Mouse (Mus musculus) MEL (cell line): ENCODE data around the gene Nutf2. TPM values are rescaled to one million over a fixed set of nuclear protein-coding genes. Genes with fewer than 3 reads are reported as not detected.

ENCODE experiments used
- DNase-seq: peaks from one replicate; pipeline ENCODE4 v3.0.0; 2011; ENCODE audit warnings: low read depth, low spot score
- H3K27ac ChIP-seq: 2 replicates; pipeline ENCODE4 v1.5.1; 2012; ENCODE audit warnings: low read depth, mild to moderate bottlenecking, control low read depth, low read length, moderate library complexity; ENCODE audit not compliant: control insufficient read depth
- H3K27me3 ChIP-seq, 2 experiments: fragments of 150-350 bp in 1 of 2; sonication (generic) in 1 of 2; 2 replicates each; pipeline ENCODE4 v1.6.1; 2012; ENCODE audit warnings: low read length in 2 of 2, mild to moderate bottlenecking in 2 of 2, improper control_type of control experiment in 1 of 2, moderate library complexity in 1 of 2; ENCODE audit not compliant: insufficient read depth in 2 of 2, control insufficient read depth in 1 of 2
- H3K36me3 ChIP-seq, 2 experiments: 2 replicates each; pipeline ENCODE4 v1.6.1; 2012 to 2014; ENCODE audit warnings: low read length in 2 of 2, improper control_type of control experiment in 1 of 2, inconsistent platforms in 1 of 2, mild to moderate bottlenecking in 1 of 2; ENCODE audit not compliant: insufficient read depth in 2 of 2, control insufficient read depth in 1 of 2
- H3K4me1 ChIP-seq, 2 experiments: fragments of 150-350 bp in 1 of 2; sonication (generic) in 1 of 2; 2 replicates each; pipeline ENCODE4 v1.6.1; 2012; ENCODE audit warnings: low read length in 2 of 2, improper control_type of control experiment in 1 of 2, mild to moderate bottlenecking in 1 of 2; ENCODE audit not compliant: insufficient read depth in 2 of 2, control insufficient read depth in 1 of 2
- H3K4me3 ChIP-seq, 2 experiments: fragments of 150-350 bp in 1 of 2; sonication (generic) in 1 of 2; 2 replicates each; pipeline ENCODE4 v1.5.1; 2012; ENCODE audit warnings: low read depth in 2 of 2, low read length in 2 of 2, mild to moderate bottlenecking in 2 of 2, moderate library complexity in 2 of 2, control low read depth in 1 of 2, improper control_type of control experiment in 1 of 2; ENCODE audit not compliant: control insufficient read depth in 1 of 2, insufficient read depth in 1 of 2
- H3K79me2 ChIP-seq: 2 replicates; pipeline ENCODE4 v1.6.1; 2012; ENCODE audit warnings: mild to moderate bottlenecking, low read length, moderate library complexity; ENCODE audit not compliant: control insufficient read depth, poor library complexity, insufficient read depth
- H3K9ac ChIP-seq: 2 replicates; pipeline ENCODE4 v1.6.1; 2012; ENCODE audit warnings: low read depth, mild to moderate bottlenecking, control low read depth, low read length, moderate library complexity; ENCODE audit not compliant: control insufficient read depth, poor library complexity, severe bottlenecking
- H3K9me3 ChIP-seq: fragments of 150-350 bp; sonication (generic); replicated peaks from 2 replicates; pipeline ENCODE4 v1.6.1; 2012; ENCODE audit warnings: mild to moderate bottlenecking, low read length, improper control_type of control experiment, moderate library complexity; ENCODE audit not compliant: insufficient read depth
- BHLHE40 ChIP-seq: IDR thresholded peaks from 2 replicates; pipeline ENCODE4 v1.6.1; 2012; ENCODE audit warnings: low read depth, mild to moderate bottlenecking, inconsistent platforms, low read length, improper control_type of control experiment, borderline replicate concordance
- CHD2 ChIP-seq: IDR thresholded peaks from 2 replicates; pipeline ENCODE4 v1.6.1; 2011; ENCODE audit warnings: low read length, improper control_type of control experiment
- CTCF ChIP-seq, 3 experiments: IDR thresholded peaks in 2 of 3; conservative IDR thresholded peaks in 1 of 3; 2 replicates each; pipeline ENCODE4 v1.5.1; 2011 to 2012; ENCODE audit warnings: low read length in 3 of 3, low read depth in 2 of 3, mild to moderate bottlenecking in 2 of 3, improper control_type of control experiment in 1 of 3, inconsistent platforms in 1 of 3, mixed read lengths in 1 of 3, moderate library complexity in 1 of 3; ENCODE audit not compliant: control insufficient read depth in 1 of 3, insufficient read depth in 1 of 3, poor library complexity in 1 of 3, severe bottlenecking in 1 of 3
- E2F4 ChIP-seq: IDR thresholded peaks from 2 replicates; pipeline ENCODE4 v1.6.1; 2011; ENCODE audit warnings: low read depth, low read length, improper control_type of control experiment, borderline replicate concordance
- ELF1 ChIP-seq: IDR thresholded peaks from 2 replicates; pipeline ENCODE4 v1.6.1; 2014; ENCODE audit warnings: low read depth, mild to moderate bottlenecking, inconsistent platforms, low read length, improper control_type of control experiment, moderate library complexity
- EP300 ChIP-seq, 2 experiments: IDR thresholded peaks; 2 replicates each; pipeline ENCODE4 v1.6.1; 2011; ENCODE audit warnings: improper control_type of control experiment in 2 of 2, low read length in 2 of 2, low read depth in 1 of 2, mild to moderate bottlenecking in 1 of 2
- ETS1 ChIP-seq: IDR thresholded peaks from 2 replicates; pipeline ENCODE4 v1.6.1; 2012; ENCODE audit warnings: low read depth, mild to moderate bottlenecking, inconsistent platforms, low read length, improper control_type of control experiment, moderate library complexity
- GATA1 ChIP-seq: IDR thresholded peaks from 2 replicates; pipeline ENCODE4 v1.6.1; 2011; ENCODE audit warnings: low read depth, low read length, improper control_type of control experiment
- HCFC1 ChIP-seq: IDR thresholded peaks from 2 replicates; pipeline ENCODE4 v1.6.1; 2012; ENCODE audit warnings: low read depth, mild to moderate bottlenecking, inconsistent platforms, low read length, improper control_type of control experiment, moderate library complexity
- MAFK ChIP-seq: IDR thresholded peaks from 2 replicates; pipeline ENCODE4 v1.6.1; 2011; ENCODE audit warnings: low read depth, mild to moderate bottlenecking, low read length, improper control_type of control experiment, borderline replicate concordance
- MAX ChIP-seq: IDR thresholded peaks from 2 replicates; pipeline ENCODE4 v1.6.1; 2011; ENCODE audit warnings: low read length, improper control_type of control experiment
- MEF2A ChIP-seq: IDR thresholded peaks from 2 replicates; pipeline ENCODE4 v1.6.1; 2014; ENCODE audit warnings: low read depth, mild to moderate bottlenecking, inconsistent platforms, low read length, improper control_type of control experiment; ENCODE audit not compliant: poor library complexity, insufficient replicate concordance, severe bottlenecking; ENCODE audit errors: extremely low read depth
- MYC ChIP-seq: IDR thresholded peaks from 2 replicates; pipeline ENCODE4 v1.6.1; 2011; ENCODE audit warnings: low read depth, mild to moderate bottlenecking, low read length, improper control_type of control experiment, moderate library complexity
- NRF1 ChIP-seq: IDR thresholded peaks from 2 replicates; pipeline ENCODE4 v1.6.1; 2014; ENCODE audit warnings: low read depth, mild to moderate bottlenecking, inconsistent platforms, low read length, improper control_type of control experiment, moderate library complexity; ENCODE audit not compliant: poor library complexity, insufficient read depth, severe bottlenecking
- RCOR1 ChIP-seq: IDR thresholded peaks from 2 replicates; pipeline ENCODE4 v1.6.1; 2012; ENCODE audit warnings: low read depth, mild to moderate bottlenecking, inconsistent platforms, low read length, improper control_type of control experiment
- SIN3A ChIP-seq: IDR thresholded peaks from 2 replicates; pipeline ENCODE4 v1.6.1; 2012; ENCODE audit warnings: low read length, improper control_type of control experiment, inconsistent platforms
- TAL1 ChIP-seq: IDR thresholded peaks from 2 replicates; pipeline ENCODE4 v1.6.1; 2012; ENCODE audit warnings: mild to moderate bottlenecking, inconsistent platforms, low read length, moderate library complexity, mixed read lengths
- TBP ChIP-seq: IDR thresholded peaks from 2 replicates; pipeline ENCODE4 v1.8.0; 2011; ENCODE audit warnings: low read depth, low read length, improper control_type of control experiment
- TCF12 ChIP-seq: IDR thresholded peaks from 2 replicates; pipeline ENCODE4 v1.6.1; 2014; ENCODE audit warnings: low read depth, mild to moderate bottlenecking, inconsistent platforms, low read length, improper control_type of control experiment, moderate library complexity
- ZKSCAN1 ChIP-seq: IDR thresholded peaks from 2 replicates; pipeline ENCODE4 v1.6.1; 2012; ENCODE audit warnings: low read depth, mild to moderate bottlenecking, inconsistent platforms, low read length, improper control_type of control experiment, moderate library complexity
- polyA plus RNA-seq, 2 experiments: library from polyadenylated mRNA; stranded (reverse) in 1 of 2; unstranded in 1 of 2; fragments of >175 nt in 1 of 2; fragments of >200 nt in 1 of 2; gene quantifications; 2 replicates each; pipeline versions ENCODE4 v1.2.1 to v1.2.4; 2012; ENCODE audit warnings: low replicate concordance in 2 of 2, low read depth in 1 of 2; ENCODE audit not compliant: insufficient read length in 2 of 2, insufficient read depth in 1 of 2, missing spikeins in 1 of 2
- total RNA-seq: library from RNA; depleted of rRNA; stranded (reverse); fragments of 300-350 nt; gene quantifications from 2 replicates; pipeline ENCODE4 v1.2.3, GENCODE M21; 2012

Nutf2 gene
- total and polyA plus RNA-seq, 3 experiments, result 28.0 to 167 TPM; not detected in 1

DNA sequence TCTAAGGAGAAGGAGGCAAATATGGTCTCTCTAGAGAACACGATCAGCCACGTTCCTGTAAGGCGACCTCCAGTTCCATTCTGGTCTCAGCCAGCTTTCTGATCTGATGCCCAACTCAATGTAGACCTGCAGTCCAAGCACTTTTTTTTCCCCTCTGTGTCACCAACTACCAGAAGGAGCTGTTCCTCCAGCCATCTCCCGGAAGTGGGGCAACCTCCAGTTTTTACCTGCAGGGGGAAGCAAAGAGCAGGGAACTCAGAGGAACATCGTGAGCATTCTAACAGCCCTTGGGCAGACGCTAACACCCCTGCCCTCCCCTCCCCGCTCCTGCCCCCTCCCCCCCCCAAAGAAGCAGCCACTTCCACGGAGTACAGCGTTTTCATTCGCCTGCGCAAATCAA is 25.1 kb upstream of the Nutf2 start (continued):
- peak; percentile 68 to 75 (median 73) for TF ChIP-seq CTCF (IDR thresholded peaks at IDR 0.05 in 2 of 3, conservative IDR thresholded peaks at IDR 0.05 in 1 of 3; ENCODE audit: control insufficient read depth in 1 of 3, insufficient read depth in 1 of 3, low read depth in 2 of 3, low read length in 3 of 3, poor library complexity in 1 of 3, severe bottlenecking in 1 of 3)

DNA sequence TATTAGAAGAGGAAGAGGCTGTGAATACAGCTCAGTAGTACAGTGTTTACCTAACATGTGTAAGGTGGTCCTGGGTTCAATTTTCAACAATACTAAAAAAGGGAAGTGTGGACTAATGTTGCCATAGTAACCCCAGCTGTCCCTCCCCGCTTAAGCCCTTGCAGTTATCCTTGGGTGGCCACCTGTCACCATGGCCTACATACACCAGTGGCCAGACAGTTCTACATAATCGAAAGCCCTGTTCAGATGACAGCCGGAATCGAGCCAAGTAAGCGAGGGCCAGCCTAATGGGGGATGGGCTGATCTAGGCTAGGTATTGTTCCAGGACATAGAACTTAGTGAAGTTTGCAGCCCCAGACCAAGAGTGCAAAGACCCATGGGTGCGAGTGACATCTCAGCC is 23.4 kb upstream of the Nutf2 start:
- no peak for DNase-seq
- Histone ChIP-seq H3K9ac (no peak overlapping the region), H3K27me3 (no peaks in the 10 kb centered on the region)

DNA sequence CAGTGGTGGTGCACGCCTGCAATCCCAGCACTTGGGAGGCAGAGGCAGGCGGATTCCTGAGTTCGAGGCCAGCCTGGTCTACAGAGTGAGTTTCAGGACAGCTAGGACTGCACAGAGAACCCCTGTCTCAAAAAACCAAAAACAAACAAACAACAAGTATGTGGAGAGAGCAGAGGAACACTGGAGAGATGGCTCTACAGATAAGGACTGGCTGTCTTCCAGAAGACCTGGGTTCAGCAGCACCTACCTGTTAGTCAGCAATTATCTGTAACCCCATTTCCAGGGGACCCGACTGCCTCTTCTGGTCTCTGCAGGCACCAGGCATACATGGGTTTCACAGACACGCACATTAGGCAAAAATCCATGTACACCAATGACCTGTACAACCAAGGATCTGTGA is 21.2 kb upstream of the Nutf2 start:
- no peak overlapping the region for H3K27ac ChIP-seq
- no peaks in the 10 kb centered on the region for H3K36me3 ChIP-seq
- H3K9me3 ChIP-seq, result no peaks in the 10 kb centered on the region
- H3K4me3 ChIP-seq, result no peak overlapping the region
- H3K4me1 ChIP-seq, result 0 out of 4 replicates have a peak, but pooled peaks cover 0 to 8% of the 10 kb centered on the region in 2 experiments
- no peaks in the 10 kb centered on the region for H3K79me2 ChIP-seq
- DNase-seq, result peak; percentile 39
- no peaks in the 10 kb centered on the region for H3K27me3 ChIP-seq
- no peak overlapping the region for H3K9ac ChIP-seq
- TF ChIP-seq MAFK (no peak), CHD2 (no peak), TCF12 (no peak), GATA1 (peak; percentile 62), EP300 (IDR thresholded peaks at IDR 0.05; ENCODE audit: low read depth in 1 of 2, low read length in 2 of 2) (peak in 1 of 2 experiments; percentile 27; a peak in 1 of 4 replicates), ETS1 (0 out of 2 replicates have a peak, but pooled peaks have one; percentile 18)
- TF ChIP-seq, all 39 proteins: peak for 3

More for the DNA sequence above, 23.4 kb upstream of the Nutf2 start:
- H3K9me3 ChIP-seq, result no peaks in the 10 kb centered on the region
- H3K27ac ChIP-seq, result no peak overlapping the region
- H3K4me3 ChIP-seq, result no peak overlapping the region
- no peaks in the 10 kb centered on the region for H3K36me3 ChIP-seq
- H3K4me1 ChIP-seq, result 0 out of 4 replicates have a peak, but pooled peaks cover 0 to 8% of the 10 kb centered on the region in 2 experiments
- H3K79me2 ChIP-seq, result no peaks in the 10 kb centered on the region
- no peak for TF ChIP-seq MEF2A
- TF ChIP-seq MAX, result no peak
- no peak for TF ChIP-seq BHLHE40
- no peak for TF ChIP-seq E2F4
- TF ChIP-seq NRF1, result no peak
- TF ChIP-seq GATA1, result no peak
- no peak for TF ChIP-seq SIN3A
- TF ChIP-seq RCOR1, result no peak
- no peak for TF ChIP-seq TAL1
- no peak for TF ChIP-seq ELF1
- no peak for TF ChIP-seq ZKSCAN1
- no peak for TF ChIP-seq HCFC1
- TF ChIP-seq TBP, result no peak
- no peak for TF ChIP-seq MYC
